Mouse (Mus musculus) cerebellum, postnatal 36 days (tissue): ENCODE data around the gene Rab3ip.
A peak's percentile ranks its signal among the peaks of the same experiment; 100 is the strongest.

ENCODE experiments used
- DNase-seq, 2 experiments: peaks; one replicate each; pipeline ENCODE4 v3.0.0; 2021 to 2022; ENCODE audit warnings: mixed read lengths in 2 of 2

Gene Rab3ip

DNA sequence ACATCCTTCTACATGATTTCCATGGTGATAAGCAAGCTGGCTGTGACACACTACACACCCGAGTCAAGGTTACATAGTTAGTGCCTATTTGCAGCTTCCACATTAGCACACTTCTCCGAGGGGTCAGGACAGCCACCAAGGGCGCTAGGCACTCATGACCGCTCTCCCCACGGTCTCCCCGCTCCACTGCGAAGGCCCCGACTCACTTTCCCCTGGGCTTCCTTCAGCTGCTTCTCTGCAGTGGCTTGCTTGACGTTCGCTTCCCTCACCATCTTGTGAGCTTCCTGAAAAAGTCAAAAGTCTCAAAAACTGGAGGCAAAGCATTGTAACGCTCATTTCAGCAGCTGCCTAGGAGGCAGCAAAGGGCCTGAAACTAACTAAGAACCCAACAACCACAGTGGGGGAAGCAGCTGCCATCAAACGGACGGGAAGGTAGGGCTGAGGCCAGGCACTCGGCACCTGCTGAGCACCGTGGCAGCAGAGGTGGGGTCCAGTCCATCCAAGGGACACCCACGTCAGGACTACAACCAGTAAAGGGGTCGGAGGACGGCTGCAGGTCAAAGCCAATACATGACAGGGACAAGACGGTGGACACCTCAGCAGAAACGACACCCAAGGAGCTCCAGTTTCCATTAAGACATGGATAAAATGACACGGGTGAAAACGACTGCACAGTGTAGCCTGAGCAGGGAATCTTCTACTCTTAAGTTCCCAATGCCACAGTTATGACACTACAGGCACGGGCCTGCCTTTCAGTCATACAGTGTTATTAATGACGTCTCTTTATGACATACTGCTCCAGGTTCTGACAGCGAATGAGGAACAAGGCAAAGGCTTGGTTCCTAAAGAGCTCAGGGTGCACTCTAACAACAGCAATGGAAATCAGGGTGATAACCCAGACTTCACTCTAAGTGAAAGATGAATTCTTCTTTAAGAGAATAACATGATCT, 30.9 kb downstream of the Rab3ip start:
- no peak for DNase-seq

DNA sequence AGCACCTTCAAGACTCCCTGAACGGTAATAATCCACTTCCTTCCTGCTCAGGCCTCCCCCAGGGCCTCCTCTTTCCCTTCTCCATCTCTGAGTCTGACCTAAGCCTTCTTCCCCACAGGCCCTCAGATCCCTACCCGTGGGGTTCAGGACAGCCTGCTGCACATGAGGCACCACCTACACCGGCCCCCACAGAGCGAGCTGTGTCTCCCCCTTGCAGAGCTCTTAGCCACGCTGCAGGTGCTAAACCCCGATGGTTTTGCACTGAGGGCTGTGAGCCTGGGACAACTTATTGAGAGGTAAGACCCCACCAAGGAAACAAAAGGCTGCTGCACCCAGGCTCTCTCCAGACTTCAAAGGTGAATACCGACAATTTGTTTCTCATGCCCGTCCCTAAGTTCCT, 34.0 kb downstream of the Rab3ip start:
- DNase-seq: no peak

DNA sequence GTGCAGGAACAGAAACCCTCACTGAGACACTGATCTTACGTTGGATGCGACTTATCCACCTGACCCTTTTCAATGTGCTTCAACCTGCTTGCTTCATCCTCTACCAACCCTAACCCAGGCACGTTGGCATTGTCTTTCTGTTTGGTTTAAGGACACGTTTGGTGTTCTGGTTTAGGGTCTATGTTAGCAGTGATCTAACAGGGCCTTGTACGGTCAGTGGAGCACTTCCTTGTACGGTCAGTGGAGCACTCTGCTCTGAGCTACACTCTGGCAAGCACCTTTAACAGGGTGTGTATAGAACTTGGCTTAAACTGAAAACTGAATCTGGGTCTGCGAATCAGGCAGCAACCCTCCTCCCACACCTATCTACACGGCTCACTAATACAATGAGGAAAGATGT, 35.3 kb downstream of the Rab3ip start:
- DNase-seq: no peak

DNA sequence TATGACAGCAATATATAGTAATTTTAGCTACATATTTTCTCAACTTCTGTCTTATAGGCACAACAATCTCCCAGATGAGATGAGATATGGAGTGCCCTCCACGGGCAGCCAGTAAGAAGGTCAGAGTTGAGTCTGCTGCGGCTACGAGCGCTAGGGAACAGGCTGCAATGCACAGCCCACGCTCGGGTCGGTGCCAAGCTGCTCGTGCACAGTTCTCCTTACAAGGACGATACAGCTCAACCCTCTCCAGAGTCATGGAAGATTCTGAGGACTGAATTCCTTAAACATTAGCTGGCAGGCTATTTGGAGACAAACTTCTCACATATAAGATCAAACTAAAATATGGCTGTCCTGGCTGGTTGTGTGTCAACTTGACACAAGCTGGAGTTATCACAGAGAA, 36.0 kb downstream of the Rab3ip start:
- no peak for DNase-seq

DNA sequence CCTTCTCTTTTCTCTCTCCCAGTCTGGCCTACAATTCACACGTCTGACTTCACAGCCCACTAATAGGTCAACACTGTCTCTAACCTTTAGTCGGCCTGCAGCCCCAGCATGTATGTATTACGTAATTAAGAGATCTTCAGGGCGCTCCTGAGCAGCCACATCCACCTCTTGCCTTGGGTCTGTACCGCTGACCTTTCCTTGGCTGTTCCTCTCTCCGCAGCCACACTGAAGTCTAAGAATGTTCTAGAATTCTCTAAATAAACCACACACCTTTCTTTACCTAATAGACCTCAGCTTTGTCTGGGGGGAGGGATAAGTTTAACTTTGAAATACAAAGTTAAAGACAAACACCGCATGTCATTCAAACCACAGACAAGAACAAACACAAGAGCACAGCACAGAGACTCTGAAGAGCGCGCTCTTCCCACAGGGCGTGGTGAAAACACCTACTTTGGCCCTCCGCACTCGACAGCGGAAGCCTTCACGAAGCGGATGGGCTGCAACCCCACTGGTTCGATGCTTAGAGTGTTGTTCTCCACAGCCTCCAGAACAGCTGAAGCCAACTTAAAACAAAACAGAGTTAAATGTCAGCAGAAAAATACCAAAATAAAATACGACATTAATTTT, 36.8 kb downstream of the Rab3ip start:
- DNase-seq: no peak

DNA sequence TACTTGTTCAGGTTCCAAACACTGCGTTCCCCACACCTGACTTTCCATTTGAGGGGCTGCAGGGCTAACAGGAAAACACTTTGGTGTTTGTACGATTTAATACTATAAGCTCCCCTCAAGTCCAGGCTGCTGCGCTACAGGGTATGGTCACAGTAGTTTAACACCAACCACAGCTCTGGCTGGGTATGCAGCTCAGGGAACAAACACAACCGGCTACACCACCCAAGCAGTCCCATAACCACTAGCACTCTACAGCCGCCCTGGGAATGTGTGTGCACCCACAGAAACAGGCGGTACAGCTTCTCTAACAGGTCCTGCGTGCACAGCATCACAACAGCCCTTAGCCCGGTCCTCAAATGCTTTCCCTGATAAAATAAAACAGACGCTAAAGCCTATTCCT, 37.7 kb downstream of the Rab3ip start:
- DNase-seq: no peak

DNA sequence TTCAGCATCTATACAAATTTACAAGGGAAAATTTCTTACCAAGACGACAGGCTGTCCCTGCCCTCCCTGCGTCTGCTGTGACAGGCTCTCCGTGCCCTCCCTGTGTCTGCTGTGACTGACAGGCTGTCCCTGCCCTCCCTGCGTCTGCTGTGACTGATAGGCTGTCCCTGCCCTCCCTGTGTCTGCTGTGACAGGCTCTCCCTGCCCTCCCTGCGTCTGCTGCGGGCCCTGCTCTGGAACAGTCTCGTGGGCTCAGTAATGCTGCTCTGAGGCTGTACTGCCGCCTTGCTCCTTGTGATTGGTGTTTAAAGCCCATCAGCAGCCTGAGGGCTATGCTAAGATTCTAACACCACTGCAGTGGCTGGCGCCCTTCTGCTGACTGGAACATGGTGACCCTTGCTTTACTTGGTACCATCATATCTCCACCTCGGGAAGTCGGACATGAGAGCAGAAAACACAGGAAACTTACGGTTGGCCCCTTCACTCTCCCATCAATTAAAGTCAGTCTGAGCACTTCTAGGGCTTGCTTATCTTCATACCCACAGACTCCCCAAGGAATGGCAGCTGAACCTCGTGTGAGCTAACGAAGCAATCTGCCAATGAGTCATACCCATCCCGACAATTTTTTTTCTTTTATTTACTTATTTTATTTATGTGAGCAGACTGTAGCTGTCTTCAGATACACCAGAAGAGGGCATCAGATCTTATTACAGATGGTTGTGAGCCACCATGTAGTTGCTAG, 41.5 kb downstream of the Rab3ip start:
- no peak for DNase-seq

DNA sequence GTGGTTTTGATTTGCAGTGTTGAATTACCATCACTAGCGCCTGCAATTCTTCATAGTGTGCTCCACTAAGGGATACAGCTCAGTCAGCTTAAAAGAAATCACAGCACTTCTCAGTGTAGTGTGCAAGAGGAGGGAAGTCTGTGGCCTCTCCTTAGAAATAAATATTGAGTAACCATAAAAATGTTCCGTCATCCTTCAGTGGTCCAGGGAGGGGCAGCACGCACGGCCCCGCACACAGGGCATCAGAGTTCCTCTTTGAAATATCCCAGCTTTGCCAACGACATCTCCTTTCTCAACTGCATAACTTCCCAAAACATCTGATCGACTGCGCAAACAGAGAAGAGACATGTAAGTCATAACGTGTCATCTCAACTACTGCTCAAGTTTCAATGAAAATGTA, 43.8 kb downstream of the Rab3ip start:
- no peak for DNase-seq

DNA sequence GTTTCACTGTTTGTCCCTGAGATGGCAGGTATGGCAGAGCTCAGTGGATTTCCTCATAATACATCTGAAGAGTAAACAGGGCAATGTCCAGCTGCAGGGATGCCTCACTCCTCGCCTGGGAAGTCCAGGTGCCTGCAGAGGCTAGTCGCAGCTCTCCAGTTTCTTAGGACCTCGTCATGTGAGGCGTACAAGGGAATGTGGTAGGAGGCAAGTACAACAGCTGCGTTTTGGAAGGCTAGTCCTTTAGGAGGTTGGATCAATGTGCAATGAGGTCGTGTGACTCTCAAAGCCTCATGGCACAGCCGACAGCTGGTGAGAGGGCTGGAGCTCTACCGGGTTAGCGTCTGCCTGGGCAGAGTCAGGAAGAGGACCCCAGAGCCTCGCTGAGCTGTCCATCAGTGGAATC, 46.1 kb downstream of the Rab3ip start:
- no peak for DNase-seq

DNA sequence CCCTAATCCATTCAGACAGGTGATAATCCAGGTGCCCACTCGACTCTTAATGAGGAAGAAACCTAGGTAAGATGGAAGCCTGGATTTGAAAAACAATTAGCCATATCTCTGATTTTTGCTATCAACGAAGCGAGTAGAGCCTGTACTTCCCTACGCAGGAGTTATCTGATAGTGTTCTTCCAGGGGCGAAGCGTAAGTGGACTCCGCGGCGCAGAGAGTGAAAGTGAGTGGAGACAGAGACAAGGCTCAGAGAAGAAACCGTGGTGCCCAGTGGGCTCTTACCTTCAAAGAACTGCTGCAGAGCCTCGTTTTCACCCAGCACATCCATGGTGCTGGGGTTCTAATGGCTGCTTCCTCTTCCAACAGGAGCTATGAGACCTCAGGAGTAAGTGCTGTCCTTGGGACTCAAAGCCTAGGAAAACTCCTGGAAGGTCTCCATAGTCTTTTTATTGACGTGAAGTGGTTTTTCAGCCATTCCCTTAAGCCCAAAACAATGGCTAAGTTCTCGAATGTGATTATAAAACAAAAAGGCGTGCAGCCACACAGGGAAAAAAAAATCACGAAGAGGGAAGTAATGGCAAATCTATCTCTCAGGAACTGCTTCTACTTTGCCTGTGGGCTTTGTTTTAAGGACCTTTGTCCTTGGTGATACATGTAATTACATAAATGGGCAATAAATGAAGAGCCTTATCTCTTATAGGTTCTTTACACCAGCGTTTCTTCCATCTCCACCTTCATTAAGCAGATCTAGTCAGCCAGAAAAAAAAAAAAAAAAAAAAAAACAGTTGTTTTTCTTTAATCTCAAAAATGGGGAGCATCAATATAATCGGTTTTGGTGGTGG, 54.0 kb downstream of the Rab3ip start, which contains the start of gene Myrfl:
Gene Myrfl (minus strand): TSS at position 584 of the 842 bp plus-strand sequence.
- no peak for DNase-seq

DNA sequence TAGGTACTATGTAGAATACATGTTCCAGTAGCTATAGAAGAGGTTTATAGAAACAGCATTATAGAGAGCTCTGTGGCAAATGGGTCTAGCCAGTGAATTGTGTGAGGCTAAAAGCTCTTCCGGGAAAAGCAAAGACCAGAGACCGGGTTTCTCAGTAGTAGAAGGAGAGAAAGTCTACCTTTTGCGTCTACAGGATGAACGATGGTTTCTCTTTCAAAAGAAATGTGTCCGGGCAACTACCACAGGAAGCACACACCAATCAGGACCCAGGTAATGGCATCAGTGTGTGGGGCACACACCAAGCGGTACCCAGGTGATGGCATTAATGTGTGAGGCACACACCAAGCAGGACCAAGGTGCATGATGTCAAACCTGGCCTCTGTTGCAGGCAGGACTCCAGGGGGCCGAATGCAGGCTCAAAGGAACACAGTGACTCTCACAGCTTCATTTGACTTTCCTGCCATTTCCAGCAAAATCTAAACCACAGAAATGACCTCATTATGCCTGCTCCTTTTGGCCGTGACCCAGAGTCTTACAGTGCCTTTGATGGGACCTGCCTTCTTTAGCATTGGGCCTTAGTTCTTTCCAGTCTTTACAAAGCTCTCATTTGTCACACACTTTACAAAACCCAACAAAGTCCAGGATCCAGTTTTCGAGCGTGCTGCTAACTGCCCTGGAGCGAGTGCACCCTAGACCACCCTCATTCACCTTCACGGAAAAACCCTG, 55.3 kb downstream of the Rab3ip start:
- DNase-seq: no peak

DNA sequence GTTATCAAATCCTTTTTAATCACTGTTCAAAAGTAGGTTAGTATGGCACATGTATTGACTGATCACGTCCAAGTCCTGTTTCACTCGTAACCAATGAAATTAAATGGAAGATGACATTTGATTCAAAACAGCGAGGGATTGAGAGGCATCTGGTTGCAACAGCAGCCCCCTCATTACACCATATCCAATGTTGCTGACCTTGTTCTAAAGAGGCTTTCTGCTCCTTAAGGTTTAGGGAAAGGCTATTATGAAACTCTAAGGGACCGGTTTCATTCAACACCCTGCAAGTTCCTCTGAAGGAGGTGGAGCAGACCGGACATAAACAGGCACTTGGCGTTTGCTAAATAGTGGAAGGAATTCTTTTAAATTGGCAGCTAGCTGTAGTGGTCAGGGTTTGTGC, 56.0 kb downstream of the Rab3ip start:
- no peak for DNase-seq

DNA sequence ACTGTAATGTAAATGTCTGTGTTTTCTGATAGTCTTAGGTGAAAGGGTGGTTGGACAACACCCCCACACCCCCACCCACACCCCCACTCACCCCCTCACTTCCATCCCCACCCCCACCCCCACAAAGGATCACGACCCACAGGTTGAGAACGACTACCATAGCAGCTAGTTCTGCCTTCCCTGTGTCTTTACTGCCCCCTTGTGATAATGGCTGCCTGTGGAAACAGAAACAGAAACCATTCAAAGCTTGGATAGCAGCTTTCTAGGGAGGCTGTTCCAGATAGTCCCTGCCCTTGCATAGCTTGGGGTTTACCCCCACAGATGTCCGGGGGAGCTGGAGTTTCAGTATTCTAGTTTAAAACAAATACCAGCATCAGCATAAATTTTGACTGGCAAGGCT, 56.8 kb downstream of the Rab3ip start:
- peak; percentile 55 to 63 for DNase-seq

DNA sequence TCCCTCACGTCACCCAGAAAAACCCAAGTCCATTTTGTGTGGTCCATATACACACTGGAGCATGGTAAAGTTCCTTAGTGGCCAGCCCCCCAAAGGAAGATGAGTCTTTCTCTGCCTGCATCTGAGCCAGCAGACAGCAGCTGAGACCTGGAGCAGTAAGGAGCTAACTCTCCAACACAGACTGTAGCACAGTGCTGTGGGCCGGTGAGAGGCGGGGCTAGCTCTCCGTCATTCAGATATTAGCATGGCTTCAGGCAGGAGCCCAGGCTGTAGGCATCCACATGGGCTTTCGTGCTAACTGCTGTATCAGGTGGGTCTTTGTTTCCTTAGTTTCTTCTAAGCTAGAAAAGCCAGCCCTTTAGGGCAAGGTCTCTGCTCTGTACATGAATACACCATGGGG, 60.0 kb downstream of the Rab3ip start:
- no peak for DNase-seq

DNA sequence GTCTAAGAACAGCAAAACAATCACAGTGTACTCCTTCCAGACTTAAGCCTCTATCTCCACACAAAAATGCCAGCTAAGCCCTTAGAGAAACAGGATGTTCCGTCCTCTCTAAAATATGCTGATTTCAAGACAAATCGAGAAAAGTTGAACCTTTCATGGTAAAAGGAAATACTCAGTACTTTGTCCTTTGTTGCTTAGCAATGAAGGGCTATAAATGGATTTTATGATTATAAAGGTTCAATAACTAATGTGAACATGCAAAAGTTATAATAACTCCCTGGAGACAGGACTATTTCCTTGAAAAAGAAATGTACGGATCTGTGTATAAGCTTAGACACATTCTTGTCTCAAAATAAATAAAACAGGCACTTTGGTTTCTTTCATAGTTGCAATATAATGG, 66.0 kb downstream of the Rab3ip start:
- no peak for DNase-seq

DNA sequence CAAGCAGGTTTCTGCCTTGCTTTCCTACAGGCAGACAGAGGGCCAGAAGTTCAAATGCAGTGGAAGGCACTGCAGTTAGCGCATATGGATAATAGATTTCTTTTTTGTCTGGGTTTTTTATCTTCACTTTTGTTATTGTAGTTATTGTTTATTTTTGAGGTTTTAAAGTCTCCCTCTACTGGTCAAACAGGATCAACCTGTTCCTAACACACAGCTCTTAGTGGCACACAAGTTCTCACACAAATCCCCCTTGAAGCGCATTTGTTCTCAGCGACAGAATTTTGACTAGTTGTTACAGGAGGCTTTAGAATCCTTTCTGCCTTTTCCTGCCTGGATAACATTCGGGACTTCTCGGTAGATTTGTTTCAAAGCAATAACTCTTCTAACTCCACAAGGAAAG, 67.0 kb downstream of the Rab3ip start:
- DNase-seq: no peak

DNA sequence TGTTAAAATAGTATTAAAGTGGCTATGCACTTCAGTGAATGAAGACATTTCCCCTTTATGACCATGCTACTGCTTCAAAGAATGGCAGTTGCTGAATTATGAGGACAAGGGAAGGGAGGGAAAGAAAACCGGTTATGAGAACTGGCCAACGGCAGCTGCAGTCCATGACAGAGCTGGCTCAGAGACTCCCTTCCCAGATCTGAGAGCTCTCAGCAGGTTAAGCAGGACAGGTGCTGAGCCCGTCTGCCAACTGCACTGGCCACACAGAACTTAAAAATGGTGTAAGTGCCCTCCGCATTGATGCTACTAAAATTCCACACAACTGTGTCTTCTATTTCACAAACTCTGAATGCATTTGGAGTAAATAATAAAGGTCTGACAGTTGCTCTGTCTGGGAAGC, 73.1 kb downstream of the Rab3ip start:
- DNase-seq: peak; percentile 72 to 77

DNA sequence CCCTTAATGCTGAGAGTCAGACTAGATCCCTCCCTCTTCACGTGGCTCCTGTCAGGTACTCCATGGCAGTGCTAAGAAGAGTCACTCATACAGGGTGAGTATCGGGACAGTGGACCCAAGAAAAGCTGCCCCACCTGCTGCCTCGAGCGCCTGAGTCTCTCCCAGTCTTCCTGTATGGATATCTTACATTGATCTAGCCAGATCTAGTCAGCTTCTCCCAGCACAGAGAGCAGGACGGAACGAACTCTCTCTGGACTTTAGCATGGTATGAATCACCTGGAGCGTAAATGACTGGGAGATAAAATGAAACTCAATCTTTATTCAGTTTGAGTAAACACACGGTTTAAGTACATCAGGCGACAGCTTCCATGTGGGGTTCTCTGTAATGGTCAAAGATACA, 76.1 kb downstream of the Rab3ip start:
- no peak for DNase-seq

DNA sequence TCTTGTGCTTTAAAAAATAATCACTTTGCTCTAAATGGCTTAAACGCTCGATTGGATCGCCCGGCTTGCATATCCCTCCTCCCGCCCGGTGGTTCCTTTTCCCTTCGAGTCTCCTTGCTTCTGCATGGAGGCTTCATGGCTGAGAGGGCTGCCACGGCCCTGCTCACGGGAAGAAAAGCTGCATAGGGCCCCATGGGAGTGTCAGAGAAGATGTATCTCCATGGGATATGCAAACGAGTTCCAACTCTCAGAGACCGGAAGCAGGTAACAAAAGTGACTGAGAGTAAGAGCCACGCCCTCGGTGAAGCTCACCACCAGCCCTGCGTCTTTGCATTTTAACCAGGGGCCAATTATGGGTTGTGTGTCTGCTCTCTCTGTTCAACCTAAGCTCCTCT, 78.6 kb downstream of the Rab3ip start:
- DNase-seq: peak; percentile 40 to 44

DNA sequence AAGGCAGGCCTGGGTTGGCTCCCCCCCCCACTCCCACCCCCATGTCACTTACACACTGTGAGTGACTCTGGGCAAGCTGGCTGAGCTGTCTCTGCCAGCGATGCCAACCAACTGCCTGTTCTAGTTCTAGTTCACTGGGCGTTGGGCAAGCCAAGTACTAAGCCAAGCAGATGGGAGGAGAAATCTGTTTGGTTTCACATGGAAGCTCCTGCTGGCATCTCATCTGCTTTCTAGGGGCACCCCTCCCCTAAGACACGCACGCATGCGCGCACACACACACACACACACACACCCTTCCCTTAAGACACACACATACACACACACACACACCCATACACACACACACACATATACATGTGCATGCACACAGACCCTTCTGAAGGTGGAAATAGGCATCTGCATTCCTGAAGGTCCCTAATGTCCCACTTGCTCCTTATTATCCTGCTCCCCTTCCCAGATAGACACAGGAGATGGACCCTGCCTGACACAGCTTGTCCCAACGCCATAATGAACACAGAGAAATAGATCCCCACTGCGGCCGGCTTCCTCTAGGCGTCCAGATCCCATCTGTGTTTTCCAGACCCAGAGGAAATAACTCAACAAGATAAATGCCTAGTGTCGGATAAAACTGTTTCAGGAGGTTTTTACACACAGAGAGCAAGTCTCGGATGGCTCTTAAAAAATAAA, 79.1 kb downstream of the Rab3ip start:
- DNase-seq: peak; percentile 84 to 85

DNA sequence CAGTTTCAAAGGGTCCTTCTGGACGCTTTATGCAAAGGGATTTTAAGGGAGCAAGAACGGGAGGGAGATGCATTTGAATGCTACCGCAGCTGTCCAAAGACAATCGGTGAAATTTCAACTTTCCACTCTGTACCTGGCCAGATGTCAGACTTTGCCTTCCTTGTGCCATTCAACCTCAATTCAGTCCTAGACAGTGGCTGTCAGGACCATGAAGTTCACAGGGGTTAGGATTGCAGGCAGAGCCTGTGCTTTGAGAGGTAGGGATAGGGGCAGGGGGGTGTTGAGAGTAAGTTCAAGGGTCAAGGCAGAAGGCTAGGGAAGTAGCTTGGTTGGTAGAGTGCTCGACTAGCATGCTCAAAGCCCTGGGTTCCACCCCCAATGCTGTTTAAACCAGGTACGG, 79.8 kb downstream of the Rab3ip start:
- DNase-seq: no peak
